Mouse (Mus musculus) liver, embryonic 14.5 days (tissue): ENCODE results near the gene Fam83e. TPM values are rescaled to one million over a fixed set of nuclear protein-coding genes. Genes with fewer than 3 reads are reported as not detected.

Experiments
- ATAC-seq: fragments of 200-750 bp; cut with Nextera tagmentation; 2 replicates; pipeline ENCODE4 v1.8.0; 2017; ENCODE audit warnings: moderate number of reproducible peaks, mild to moderate bottlenecking, moderate library complexity; ENCODE audit not compliant: insufficient read depth
- DNase-seq, 3 experiments: peaks; one replicate each; pipeline ENCODE4 v3.0.0-alpha.2; 2012 to 2013; ENCODE audit warnings: low read depth in 3 of 3, low spot score in 3 of 3
- H3K27ac ChIP-seq: fragments of 300-500 bp; sonication (generic); 2 replicates; pipeline ENCODE4 v1.5.1; 2014; ENCODE audit warnings: moderate library complexity, mild to moderate bottlenecking, control low read depth, inconsistent platforms
- H3K27me3 ChIP-seq: fragments of 300-500 bp; sonication (generic); 2 replicates; pipeline ENCODE4 v1.6.1; 2014; ENCODE audit warnings: mild to moderate bottlenecking, low read length, moderate library complexity; ENCODE audit not compliant: control insufficient read depth, insufficient read depth
- H3K36me3 ChIP-seq: fragments of 300-500 bp; sonication (generic); replicated peaks from 2 replicates; pipeline ENCODE4 v1.6.1; 2014; ENCODE audit warnings: low read depth; ENCODE audit not compliant: control insufficient read depth, insufficient read depth
- H3K4me1 ChIP-seq, 2 experiments: fragments of 200-500 bp in 1 of 2; fragments of 300-500 bp in 1 of 2; sonication (generic) in 1 of 2; replicated peaks; 2 replicates each; pipeline ENCODE4 v1.6.1; 2012 to 2014; ENCODE audit warnings: antibody characterized with exemption in 1 of 2, inconsistent platforms in 1 of 2, low read length in 1 of 2; ENCODE audit not compliant: control insufficient read depth in 2 of 2, insufficient read depth in 2 of 2
- H3K4me2 ChIP-seq: fragments of 300-500 bp; sonication (generic); 2 replicates; pipeline ENCODE4 v1.6.1; 2014; ENCODE audit warnings: low read depth, mild to moderate bottlenecking, control low read depth, moderate library complexity
- H3K4me3 ChIP-seq, 2 experiments: fragments of 200-500 bp in 1 of 2; fragments of 300-500 bp in 1 of 2; sonication (generic) in 1 of 2; 2 replicates each; pipeline ENCODE4 v1.5.1; 2012 to 2014; ENCODE audit warnings: low read depth in 2 of 2, low read length in 2 of 2, mild to moderate bottlenecking in 2 of 2, control low read depth in 1 of 2, inconsistent platforms in 1 of 2, moderate library complexity in 1 of 2; ENCODE audit not compliant: insufficient read depth in 1 of 2
- H3K9ac ChIP-seq: fragments of 300-500 bp; sonication (generic); replicated peaks from 2 replicates; pipeline ENCODE4 v1.6.1; 2014; ENCODE audit warnings: mild to moderate bottlenecking, control low read depth, moderate library complexity
- H3K9me3 ChIP-seq: fragments of 300-500 bp; sonication (generic); 2 replicates; pipeline ENCODE4 v1.6.1; 2016; ENCODE audit warnings: low read length, mixed read lengths; ENCODE audit not compliant: control insufficient read depth
- CTCF ChIP-seq: IDR thresholded peaks from 2 replicates; pipeline ENCODE4 v1.5.1; 2016; ENCODE audit warnings: antibody characterized with exemption, low read depth, control low read depth
- EP300 ChIP-seq: IDR thresholded peaks from 2 replicates; pipeline ENCODE4 v1.6.1; 2016; ENCODE audit warnings: antibody characterized with exemption, low read depth
- WGBS: fragments of 180-500 bp; shearing (Covaris S2); extraction: QIAGEN DNeasy Blood & Tissue Kit; methylation state at CpG from one replicate; pipeline ENCODE4 v1.1.7; 2014; ENCODE audit not compliant: insufficient replicate concordance; 5-methylcytosine and 5-hydroxymethylcytosine counted together
- polyA plus RNA-seq, 2 experiments: library from polyadenylated mRNA; depleted of rRNA in 1 of 2; stranded (reverse) in 1 of 2; unstranded in 1 of 2; fragments of >200 nt; fragmentation: Nextera tagmentation in 1 of 2; extraction: Ambion mirVana in 1 of 2; gene quantifications; 2 replicates each; pipeline versions ENCODE4 v1.2.1 to v1.2.3; 2012 to 2014

Fam83e gene
- polyA plus RNA-seq, 2 experiments = 0.14 to 0.31 TPM

DNA sequence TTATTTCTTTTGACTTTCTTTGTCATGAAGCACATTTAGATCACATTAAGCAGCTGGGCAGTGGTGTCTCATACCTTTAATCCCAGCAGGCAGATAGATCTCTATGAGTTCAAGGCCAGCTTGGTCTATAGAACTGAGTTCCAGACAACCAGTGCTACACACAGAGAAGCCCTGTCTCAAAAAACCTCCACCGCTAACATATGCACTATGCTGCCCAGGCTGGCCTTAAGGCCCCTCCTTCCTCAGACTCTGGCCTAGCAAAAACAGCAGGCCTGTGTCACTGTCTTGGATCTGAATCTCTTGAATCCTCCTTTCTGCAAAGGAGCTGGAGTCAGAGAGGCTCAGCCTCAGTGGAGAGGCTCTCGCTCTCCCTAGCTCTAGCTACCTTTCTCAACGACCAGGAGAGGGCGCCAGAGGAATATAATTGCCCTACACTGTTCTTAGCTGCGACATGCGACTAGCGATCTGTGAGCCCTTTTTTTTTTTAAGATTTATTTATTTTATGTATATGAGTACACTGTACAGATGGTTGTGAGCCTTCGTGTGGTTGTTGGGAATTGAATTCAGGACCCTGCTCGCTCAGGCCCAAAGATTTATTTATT is 18.3 kb downstream of the Fam83e start:
- no peak overlapping the region for H3K27ac ChIP-seq
- peak in 1 of 3 experiments; percentile 75 for DNase-seq

DNA sequence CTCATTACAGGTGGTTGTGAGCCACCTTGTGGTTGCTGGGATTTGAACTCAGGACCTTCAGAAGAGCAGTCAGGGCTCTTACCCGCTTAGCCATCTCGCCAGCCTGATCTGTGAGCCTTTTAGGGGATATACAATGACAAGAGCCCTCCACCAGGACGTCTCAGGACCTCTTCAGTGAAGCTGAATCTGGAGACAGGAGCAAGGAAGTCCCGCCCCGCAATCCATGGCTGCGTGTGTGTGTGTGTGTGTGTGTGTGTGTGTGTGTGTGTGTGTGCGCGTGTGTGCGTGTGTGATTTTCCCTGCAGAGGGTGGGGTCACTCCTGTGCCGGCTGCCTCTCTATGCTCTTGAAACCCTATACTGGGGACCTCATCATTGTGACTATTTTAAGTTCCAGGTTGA is 18.8 kb downstream of the Fam83e start:
- H3K9ac ChIP-seq = no peak overlapping the region
- H3K36me3 ChIP-seq = no peaks in the 10 kb centered on the region
- no peak for ATAC-seq
- no peaks in the 10 kb centered on the region for H3K27me3 ChIP-seq
- peaks cover 0 to 4% of the 10 kb centered on the region in 2 experiments; a peak in 2 of 4 replicates for H3K4me1 ChIP-seq
- TF ChIP-seq CTCF = no peak
- no peak for TF ChIP-seq EP300
- no peaks in the 10 kb centered on the region for H3K9me3 ChIP-seq
- no peak overlapping the region for H3K27ac ChIP-seq
- DNase-seq = no peak
- H3K4me3 ChIP-seq = no peak overlapping the region
- 65% methylated on average over 10 of the region's 10 CpGs for WGBS
- H3K4me2 ChIP-seq = no peak overlapping the region

More for the DNA sequence above, 18.3 kb downstream of the Fam83e start:
- Histone ChIP-seq H3K4me2 (no peak overlapping the region), H3K36me3 (no peaks in the 10 kb centered on the region), H3K4me1 (peaks cover 0 to 4% of the 10 kb centered on the region in 2 experiments; a peak in 2 of 4 replicates), H3K9ac (no peak overlapping the region), H3K9me3 (no peaks in the 10 kb centered on the region), H3K4me3 (no peak overlapping the region), H3K27me3 (no peaks in the 10 kb centered on the region)
- ATAC-seq = peak; percentile 58; the same call in 1 of the 2 replicates
- WGBS = 6% methylated on average over 9 of the region's 9 CpGs
- TF ChIP-seq CTCF = peak; percentile 87
- no peak for TF ChIP-seq EP300

DNA sequence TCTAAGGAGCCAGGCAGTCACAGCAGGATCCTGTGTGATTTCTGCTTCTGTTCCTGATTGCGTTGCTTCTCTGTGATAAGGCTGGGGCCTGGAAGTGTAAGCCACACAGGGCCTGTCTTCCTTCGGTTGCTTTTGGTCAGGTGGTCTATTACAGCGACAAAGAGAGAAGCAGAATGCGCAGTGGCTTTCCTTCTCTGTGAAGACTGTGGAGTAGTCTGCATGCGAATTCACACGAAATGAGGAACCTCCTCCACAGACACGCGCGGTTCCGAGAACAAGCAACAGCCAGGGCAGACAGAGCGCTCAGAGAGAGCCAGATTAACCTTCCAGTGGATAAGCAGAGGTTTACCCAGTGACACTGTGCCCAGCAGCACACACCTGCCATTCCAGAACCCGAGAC is 20.3 kb downstream of the Fam83e start:
- H3K4me3 ChIP-seq = no peak overlapping the region
- ATAC-seq (no peak), DNase-seq (no peak)
- H3K27me3 ChIP-seq = no peaks in the 10 kb centered on the region
- H3K27ac ChIP-seq = no peak overlapping the region
- TF ChIP-seq CTCF (no peak), EP300 (no peak)
- no peaks in the 10 kb centered on the region for H3K36me3 ChIP-seq
- H3K4me1 ChIP-seq = peaks cover 0 to 4% of the 10 kb centered on the region in 2 experiments; a peak in 2 of 4 replicates
- no peaks in the 10 kb centered on the region for H3K9me3 ChIP-seq
- H3K9ac ChIP-seq = no peak overlapping the region
- peak overlapping the region; percentile 51; the same call in 1 of the 2 replicates for H3K4me2 ChIP-seq
- WGBS = 23% methylated on average over 12 of the region's 12 CpGs

DNA sequence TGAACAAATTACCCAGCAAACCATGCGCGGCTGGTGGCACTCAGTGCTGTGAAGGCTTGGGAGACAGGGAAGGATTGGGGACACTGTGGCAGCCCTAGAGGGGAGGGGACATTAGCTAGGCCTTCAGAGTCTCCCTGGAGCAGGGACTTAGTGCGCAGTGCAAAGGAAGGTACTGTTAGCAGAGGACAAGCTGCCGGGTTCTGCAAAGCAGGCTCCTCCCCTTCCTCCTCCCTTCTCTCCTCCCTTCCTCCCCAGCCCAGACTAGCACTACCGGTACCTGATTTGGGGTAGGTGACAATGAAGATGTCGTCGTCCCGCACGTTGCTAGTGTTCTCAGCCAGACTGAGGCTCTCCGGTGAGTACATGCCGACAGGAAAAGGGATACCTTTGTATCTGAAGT is 20.8 kb downstream of the Fam83e start:
- no peak for DNase-seq
- Histone ChIP-seq H3K4me1 (peaks cover 0 to 4% of the 10 kb centered on the region in 2 experiments; a peak in 2 of 4 replicates), H3K4me2 (peak overlapping the region; percentile 51), H3K9me3 (no peaks in the 10 kb centered on the region), H3K27ac (no peak overlapping the region), H3K36me3 (no peaks in the 10 kb centered on the region), H3K27me3 (no peaks in the 10 kb centered on the region), H3K4me3 (peak overlapping the region; percentile 6 to 43; a peak in 2 of 4 replicates), H3K9ac (no peak overlapping the region)
- 27% methylated on average over 11 of the region's 11 CpGs for WGBS
- ATAC-seq = peak; percentile 45; the same call in 1 of the 2 replicates
- TF ChIP-seq CTCF = no peak
- no peak for TF ChIP-seq EP300

DNA sequence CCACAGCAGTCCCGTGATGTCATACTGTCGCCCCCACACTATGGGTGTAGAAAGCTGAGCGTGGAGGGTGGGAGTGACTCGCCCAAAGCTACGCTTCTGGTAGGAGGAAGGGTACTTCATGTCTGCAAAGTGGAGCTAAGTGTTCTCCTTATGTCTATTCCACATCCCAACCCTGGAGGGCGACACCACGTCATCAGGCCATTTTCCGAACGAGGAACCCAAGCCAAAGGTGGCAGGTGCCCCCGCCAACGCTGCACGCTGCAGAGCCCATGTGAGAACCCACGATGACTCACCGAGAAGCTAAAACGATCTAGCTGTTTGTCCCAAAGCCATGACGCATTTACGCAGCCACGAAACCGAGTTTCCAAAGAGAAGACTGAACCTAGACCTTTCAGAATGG is 21.3 kb downstream of the Fam83e start:
- H3K27ac ChIP-seq = no peak overlapping the region
- TF ChIP-seq EP300 = no peak
- H3K4me2 ChIP-seq = peak overlapping the region; percentile 51
- ATAC-seq (no peak), DNase-seq (peak in 1 of 3 experiments; percentile 38)
- WGBS = 22% methylated on average over 19 of the region's 19 CpGs
- no peaks in the 10 kb centered on the region for H3K36me3 ChIP-seq
- H3K4me1 ChIP-seq = peaks cover 0 to 4% of the 10 kb centered on the region in 2 experiments; a peak in 2 of 4 replicates
- H3K27me3 ChIP-seq = no peaks in the 10 kb centered on the region
- H3K4me3 ChIP-seq = peak overlapping the region in 1 of 2 experiments; percentile 43; a peak in 1 of 4 replicates
- no peaks in the 10 kb centered on the region for H3K9me3 ChIP-seq
- H3K9ac ChIP-seq = no peak overlapping the region
